Mouse (Mus musculus) ES-E14 (cell line): ENCODE results near the gene Sec24b.

Experiments used
- HCFC1 ChIP-seq: IDR thresholded peaks from 2 replicates; pipeline ENCODE4 v1.6.1; 2012; ENCODE audit warnings: low read length, inconsistent platforms, borderline replicate concordance; ENCODE audit not compliant: insufficient read depth
- MAFK ChIP-seq: IDR thresholded peaks from 2 replicates; pipeline ENCODE4 v1.6.1; 2014; ENCODE audit warnings: mild to moderate bottlenecking, low read depth, low read length, inconsistent platforms; ENCODE audit not compliant: insufficient read depth
- ZC3H11A ChIP-seq: IDR thresholded peaks from 2 replicates; pipeline ENCODE4 v1.6.1; 2012; ENCODE audit warnings: low read depth, mild to moderate bottlenecking, inconsistent platforms, low read length, borderline replicate concordance

DNA sequence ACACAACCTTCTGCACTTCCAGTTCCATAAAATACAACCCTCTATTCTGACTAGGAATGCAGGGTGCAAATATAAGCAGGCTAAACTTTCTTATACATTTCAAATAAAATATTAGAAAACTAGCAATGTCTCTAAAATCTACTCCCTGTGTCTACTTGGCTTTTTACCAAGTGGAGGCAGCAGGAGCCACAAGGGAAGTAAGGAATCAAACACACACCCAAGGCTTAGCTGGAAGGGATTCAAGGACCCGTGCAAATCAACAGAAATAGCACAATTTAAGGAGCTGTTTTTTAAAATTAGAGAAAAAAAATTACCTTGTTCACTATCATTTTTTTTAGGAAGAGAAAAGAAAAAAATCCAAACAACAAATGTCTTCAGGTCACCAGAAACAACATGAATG, 50.1 kb downstream of the Sec24b start:
- TF ChIP-seq MAFK (no peak), HCFC1 (no peak), ZC3H11A (no peak)
